Mouse (Mus musculus): Measurements from ENCODE around the gene Gm17577. TPM values are rescaled to one million over a fixed set of nuclear protein-coding genes. Genes with fewer than 3 reads are reported as not detected.
"Not testable (repeated sequence)": the region's sequence is repeated elsewhere in the genome, so short reads cannot be mapped to it uniquely, and the experiment has no call there.

Gene Gm17577
- total RNA-seq (2015; ENCODE audit: low replicate concordance) (not detected in 2 replicates), total RNA-seq (2017; ENCODE audit: low replicate concordance) (not detected in 2 replicates)

- not testable (repeated sequence) for ATAC-seq (replicated peaks; ENCODE audit: low FRiP score, poor library complexity, severe bottlenecking)
Measured at GRCm38 (mm10) chrX:123246807-123247206, at the start of gene Gm17577. Gene Gm17577 (minus strand): TSS chrX:123246907.

- ATAC-seq (replicated peaks; ENCODE audit: low FRiP score, poor library complexity, severe bottlenecking) = not testable (repeated sequence)
Measured at GRCm38 (mm10) chrX:123222381-123222780, 24.3 kb downstream of the Gm17577 start, which contains the start of gene Srsx. Gene Srsx (minus strand): TSS chrX:123222481.

Other genes with a start within 250 kb of the Gm17577 start
- not detected in 2 replicates for gene Gm17521, start 217.2 kb downstream of the Gm17577 start, total RNA-seq (2015; ENCODE audit: low replicate concordance)
- gene Gm17521, start 217.2 kb downstream of the Gm17577 start, total RNA-seq (2017; ENCODE audit: low replicate concordance) = not detected in 2 replicates
- 9.2 and 9.4 TPM in 2 replicates for gene Cldn34c1, start 143.4 kb downstream of the Gm17577 start, total RNA-seq (2015; ENCODE audit: low replicate concordance)
- 9.2 and 9.5 TPM in 2 replicates for gene Cldn34c1, start 143.4 kb downstream of the Gm17577 start, total RNA-seq (2017; ENCODE audit: low replicate concordance)
- gene Srsx, start 24.4 kb downstream of the Gm17577 start, total RNA-seq (2015; ENCODE audit: low replicate concordance) = not detected in 2 replicates
- gene Srsx, start 24.4 kb downstream of the Gm17577 start, total RNA-seq (2017; ENCODE audit: low replicate concordance) = not detected in 2 replicates

Measured in erythroid progenitor cell, adult 5-6 weeks (primary cell).